Mouse (Mus musculus): ENCODE measurements around the gene Dbt. TPM values are rescaled to one million over a fixed set of nuclear protein-coding genes. Genes with fewer than 3 reads are reported as not detected.

Gene Dbt
- polyA plus RNA-seq, 1 experiment from 2014 or later = 17.8 TPM

GRCm38 (mm10) chr3:116493658-116494057, 19.2 kb upstream of the Dbt start:
- Histone ChIP-seq H3K4me2 (no peak overlapping the region), H3K9ac (no peak overlapping the region), H3K4me3 (no peak overlapping the region), H3K27me3 (no peaks in the 10 kb centered on the region), H3K27ac (no peak overlapping the region), H3K4me1 (no peaks in the 10 kb centered on the region), H3K36me3 (peaks cover 85% of the 10 kb centered on the region), H3K9me3 (no peaks in the 10 kb centered on the region)
- ATAC-seq (ENCODE audit: insufficient number of reproducible peaks, insufficient read depth, low FRiP score, low TSS enrichment, low read depth) = no peak
- 70% methylated on average over 5 of the region's 5 CpGs for WGBS

- Histone ChIP-seq H3K9me3 (no peaks in the 10 kb centered on the region), H3K27me3 (no peaks in the 10 kb centered on the region), H3K4me2 (no peak overlapping the region), H3K9ac (no peak overlapping the region), H3K27ac (no peak overlapping the region), H3K4me3 (no peak overlapping the region), H3K4me1 (no peaks in the 10 kb centered on the region), H3K36me3 (peaks cover 85% of the 10 kb centered on the region)
- no peak for ATAC-seq (ENCODE audit: insufficient number of reproducible peaks, insufficient read depth, low FRiP score, low TSS enrichment, low read depth)
- 77% methylated on average over 1 of the region's 1 CpGs for WGBS
Observed at GRCm38 (mm10) chr3:116495671-116496070, 17.2 kb upstream of the Dbt start.

- peak within 1 kb of the TSS; percentile 74 for H3K4me2 ChIP-seq
- H3K27ac ChIP-seq = peak within 1 kb of the TSS; percentile 73
- no peaks in the 10 kb centered on the region for H3K9me3 ChIP-seq
- WGBS = under 1% methylated on average over 42 of the region's 44 CpGs
- H3K4me1 ChIP-seq = peaks cover 18% of the 10 kb centered on the region
- peak within 1 kb of the TSS; percentile 99 for H3K4me3 ChIP-seq
- peak within 1 kb of the TSS; percentile 90 for H3K9ac ChIP-seq
- no peaks in the 10 kb centered on the region for H3K27me3 ChIP-seq
- ATAC-seq (ENCODE audit: insufficient number of reproducible peaks, insufficient read depth, low FRiP score, low TSS enrichment, low read depth) = peak; percentile 88
- peaks cover 35% of the 10 kb centered on the region for H3K36me3 ChIP-seq
Observed at GRCm38 (mm10) chr3:116507772-116508351, 5.0 kb upstream of the Dbt start, which contains the start of gene Rtca. TSS of gene Rtca (minus strand) at chr3:116508208.

GRCm38 (mm10) chr3:116512151-116512903, 543 bp upstream of the Dbt start:
- no peak for ATAC-seq (ENCODE audit: insufficient number of reproducible peaks, insufficient read depth, low FRiP score, low TSS enrichment, low read depth)
- peaks cover 14% of the 10 kb centered on the region for H3K4me1 ChIP-seq
- H3K4me2 ChIP-seq = peak overlapping the region; percentile 71
- no peaks in the 10 kb centered on the region; the same call in 1 of the 2 replicates for H3K36me3 ChIP-seq
- no peaks in the 10 kb centered on the region for H3K27me3 ChIP-seq
- H3K27ac ChIP-seq = no peak overlapping the region
- H3K9me3 ChIP-seq = no peaks in the 10 kb centered on the region
- no peak overlapping the region for H3K9ac ChIP-seq
- WGBS = 42% methylated on average over 12 of the region's 12 CpGs
- peak overlapping the region; percentile 67 for H3K4me3 ChIP-seq

GRCm38 (mm10) chr3:116520141-116520761, 7.4 kb downstream of the Dbt start:
- no peak for ATAC-seq (ENCODE audit: insufficient number of reproducible peaks, insufficient read depth, low FRiP score, low TSS enrichment, low read depth)
- Histone ChIP-seq H3K4me3 (no peak overlapping the region), H3K9me3 (no peaks in the 10 kb centered on the region), H3K27me3 (no peaks in the 10 kb centered on the region), H3K4me2 (no peak overlapping the region), H3K9ac (no peak overlapping the region), H3K27ac (no peak overlapping the region), H3K4me1 (no peaks in the 10 kb centered on the region), H3K36me3 (peaks cover 12% of the 10 kb centered on the region)
- WGBS = 87% methylated on average over 12 of the region's 12 CpGs

GRCm38 (mm10) chr3:116529741-116530140, 16.9 kb downstream of the Dbt start:
- no peak for ATAC-seq (ENCODE audit: insufficient number of reproducible peaks, insufficient read depth, low FRiP score, low TSS enrichment, low read depth)
- H3K9ac ChIP-seq = no peak overlapping the region
- no peak overlapping the region for H3K4me2 ChIP-seq
- peaks cover 15% of the 10 kb centered on the region for H3K36me3 ChIP-seq
- 44% methylated on average over 5 of the region's 5 CpGs for WGBS
- H3K27ac ChIP-seq = no peak overlapping the region
- no peak overlapping the region for H3K4me3 ChIP-seq
- no peaks in the 10 kb centered on the region for H3K27me3 ChIP-seq
- H3K4me1 ChIP-seq = peaks cover 2% of the 10 kb centered on the region; the same call in 1 of the 2 replicates
- no peaks in the 10 kb centered on the region for H3K9me3 ChIP-seq

GRCm38 (mm10) chr3:116530826-116531225, 18.0 kb downstream of the Dbt start:
- Histone ChIP-seq H3K4me1 (peaks cover 2% of the 10 kb centered on the region; the same call in 1 of the 2 replicates), H3K9ac (no peak overlapping the region), H3K27ac (no peak overlapping the region), H3K27me3 (no peaks in the 10 kb centered on the region), H3K4me2 (no peak overlapping the region), H3K36me3 (peaks cover 24% of the 10 kb centered on the region), H3K4me3 (no peak overlapping the region), H3K9me3 (no peaks in the 10 kb centered on the region)
- 75% methylated on average over 4 of the region's 4 CpGs for WGBS
- ATAC-seq (ENCODE audit: insufficient number of reproducible peaks, insufficient read depth, low FRiP score, low TSS enrichment, low read depth) = no peak

GRCm38 (mm10) chr3:116536428-116537199, 23.7 kb downstream of the Dbt start:
- Histone ChIP-seq H3K9ac (no peak overlapping the region), H3K27ac (no peak overlapping the region), H3K36me3 (peaks cover 58% of the 10 kb centered on the region)

GRCm38 (mm10) chr3:116537200-116537573, 24.3 kb downstream of the Dbt start:
- WGBS = 42% methylated on average over 6 of the region's 6 CpGs
- H3K36me3 ChIP-seq = peaks cover 63% of the 10 kb centered on the region
- 0 out of 2 replicates have a peak, but pooled peaks have one; percentile 26 for ATAC-seq (ENCODE audit: insufficient number of reproducible peaks, insufficient read depth, low FRiP score, low TSS enrichment, low read depth)
- no peak overlapping the region for H3K27ac ChIP-seq
- no peaks in the 10 kb centered on the region for H3K27me3 ChIP-seq
- H3K4me3 ChIP-seq = no peak overlapping the region
- H3K4me1 ChIP-seq = peaks cover 12% of the 10 kb centered on the region; the same call in 1 of the 2 replicates
- no peak overlapping the region for H3K9ac ChIP-seq
- H3K9me3 ChIP-seq = no peaks in the 10 kb centered on the region
- no peak overlapping the region for H3K4me2 ChIP-seq

More at GRCm38 (mm10) chr3:116536428-116537199, 23.7 kb downstream of the Dbt start:
- ATAC-seq (ENCODE audit: insufficient number of reproducible peaks, insufficient read depth, low FRiP score, low TSS enrichment, low read depth) = no peak
- Histone ChIP-seq H3K27me3 (no peaks in the 10 kb centered on the region), H3K4me1 (peaks cover 12% of the 10 kb centered on the region; the same call in 1 of the 2 replicates), H3K4me2 (no peak overlapping the region), H3K4me3 (no peak overlapping the region), H3K9me3 (no peaks in the 10 kb centered on the region)
- 73% methylated on average over 16 of the region's 16 CpGs for WGBS

GRCm38 (mm10) chr3:116542070-116542469, 29.2 kb downstream of the Dbt start:
- peaks cover 69% of the 10 kb centered on the region for H3K36me3 ChIP-seq
- H3K9me3 ChIP-seq = no peaks in the 10 kb centered on the region
- no peaks in the 10 kb centered on the region for H3K27me3 ChIP-seq
- ATAC-seq (ENCODE audit: insufficient number of reproducible peaks, insufficient read depth, low FRiP score, low TSS enrichment, low read depth) = no peak
- no peak overlapping the region for H3K4me2 ChIP-seq
- peaks cover 5% of the 10 kb centered on the region; the same call in 1 of the 2 replicates for H3K4me1 ChIP-seq
- no peak overlapping the region for H3K9ac ChIP-seq
- WGBS = 85% methylated on average over 2 of the region's 2 CpGs
- H3K4me3 ChIP-seq = no peak overlapping the region
- no peak overlapping the region for H3K27ac ChIP-seq

- H3K4me2 ChIP-seq = no peak overlapping the region
- H3K9ac ChIP-seq = no peak overlapping the region
- H3K4me1 ChIP-seq = 0 out of 2 replicates have a peak, but pooled peaks cover under 1% of the 10 kb centered on the region
- no peaks in the 10 kb centered on the region for H3K9me3 ChIP-seq
- H3K4me3 ChIP-seq = no peak overlapping the region
- H3K27ac ChIP-seq = no peak overlapping the region
- WGBS = 78% methylated on average over 3 of the region's 3 CpGs
- no peak for ATAC-seq (ENCODE audit: insufficient number of reproducible peaks, insufficient read depth, low FRiP score, low TSS enrichment, low read depth)
- H3K27me3 ChIP-seq = no peaks in the 10 kb centered on the region
- H3K36me3 ChIP-seq = peaks cover 74% of the 10 kb centered on the region
Observed at GRCm38 (mm10) chr3:116542532-116542931, 29.7 kb downstream of the Dbt start.
